Mouse (Mus musculus): ENCODE results near the gene Gm3646. TPM values are rescaled to one million over a fixed set of nuclear protein-coding genes. Genes with fewer than 3 reads are reported as not detected.

Gene Gm3646
- polyA plus RNA-seq, 1 experiment from 2014 or later, result not detected

GRCm38 (mm10) chr1:39772401-39773095 lies 32.6 kb downstream of the Gm3646 start:
- Histone ChIP-seq H3K27ac (ENCODE audit: low read depth, low read length) (no peak overlapping the region), H3K9me3 (ENCODE audit: control insufficient read depth, low read length) (no peaks in the 10 kb centered on the region), H3K36me3 (ENCODE audit: control insufficient read depth, insufficient read depth, low read length) (no peaks in the 10 kb centered on the region), H3K9ac (ENCODE audit: low read depth, low read length) (no peak overlapping the region), H3K4me3 (ENCODE audit: low read depth, low read length) (no peak overlapping the region), H3K4me2 (replicated peaks; ENCODE audit: low read depth, low read length) (no peak overlapping the region), H3K27me3 (ENCODE audit: control insufficient read depth, insufficient read depth, low read length) (no peaks in the 10 kb centered on the region; the same call in 1 of the 2 replicates), H3K4me1 (replicated peaks; ENCODE audit: control insufficient read depth, insufficient read depth, low read length) (no peaks in the 10 kb centered on the region)
- ATAC-seq (ENCODE audit: low FRiP score), result peak; percentile 57
- peak; percentile 35 for DNase-seq (ENCODE audit: low spot score)
- 13% methylated on average over 3 of the region's 3 CpGs for whole genome bisulfite sequencing

GRCm38 (mm10) chr1:39770436-39770835 lies 34.7 kb downstream of the Gm3646 start:
- ATAC-seq (ENCODE audit: low FRiP score) (no peak), DNase-seq (ENCODE audit: low spot score) (no peak)
- H3K27ac ChIP-seq (ENCODE audit: low read depth, low read length), result no peak overlapping the region
- 80% methylated on average over 5 of the region's 5 CpGs for WGBS
- H3K9me3 ChIP-seq (ENCODE audit: control insufficient read depth, low read length), result no peaks in the 10 kb centered on the region
- H3K27me3 ChIP-seq (ENCODE audit: control insufficient read depth, insufficient read depth, low read length), result no peaks in the 10 kb centered on the region; the same call in 1 of the 2 replicates
- no peak overlapping the region for H3K4me2 ChIP-seq (replicated peaks; ENCODE audit: low read depth, low read length)
- no peaks in the 10 kb centered on the region for H3K36me3 ChIP-seq (ENCODE audit: control insufficient read depth, insufficient read depth, low read length)
- no peak overlapping the region for H3K9ac ChIP-seq (ENCODE audit: low read depth, low read length)
- no peak overlapping the region for H3K4me3 ChIP-seq (ENCODE audit: low read depth, low read length)
- no peaks in the 10 kb centered on the region for H3K4me1 ChIP-seq (replicated peaks; ENCODE audit: control insufficient read depth, insufficient read depth, low read length)

- H3K4me3 ChIP-seq (ENCODE audit: low read depth, low read length), result no peak overlapping the region
- H3K27ac ChIP-seq (ENCODE audit: low read depth, low read length), result no peak overlapping the region
- H3K4me1 ChIP-seq (replicated peaks; ENCODE audit: control insufficient read depth, insufficient read depth, low read length), result no peaks in the 10 kb centered on the region
- no peaks in the 10 kb centered on the region for H3K36me3 ChIP-seq (ENCODE audit: control insufficient read depth, insufficient read depth, low read length)
- H3K9me3 ChIP-seq (ENCODE audit: control insufficient read depth, low read length), result no peaks in the 10 kb centered on the region
- no peak overlapping the region for H3K9ac ChIP-seq (ENCODE audit: low read depth, low read length)
- no peaks in the 10 kb centered on the region; the same call in 1 of the 2 replicates for H3K27me3 ChIP-seq (ENCODE audit: control insufficient read depth, insufficient read depth, low read length)
- ATAC-seq (ENCODE audit: low FRiP score), result no peak
- DNase-seq (ENCODE audit: low spot score), result no peak
- no peak overlapping the region for H3K4me2 ChIP-seq (replicated peaks; ENCODE audit: low read depth, low read length)
- WGBS, result 84% methylated on average over 3 of the region's 3 CpGs
Observed at GRCm38 (mm10) chr1:39768017-39768416, 37.1 kb downstream of the Gm3646 start.

- WGBS, result 87% methylated on average over 7 of the region's 7 CpGs
- Histone ChIP-seq H3K36me3 (ENCODE audit: control insufficient read depth, insufficient read depth, low read length) (no peaks in the 10 kb centered on the region), H3K27me3 (ENCODE audit: control insufficient read depth, insufficient read depth, low read length) (no peaks in the 10 kb centered on the region), H3K9me3 (ENCODE audit: control insufficient read depth, low read length) (no peaks in the 10 kb centered on the region), H3K4me1 (replicated peaks; ENCODE audit: control insufficient read depth, insufficient read depth, low read length) (peaks cover 4% of the 10 kb centered on the region; the same call in 1 of the 2 replicates), H3K4me3 (ENCODE audit: low read depth, low read length) (no peak overlapping the region), H3K9ac (ENCODE audit: low read depth, low read length) (no peak overlapping the region), H3K27ac (ENCODE audit: low read depth, low read length) (no peak overlapping the region), H3K4me2 (replicated peaks; ENCODE audit: low read depth, low read length) (no peak overlapping the region)
- no peak for ATAC-seq (ENCODE audit: low FRiP score)
- DNase-seq (ENCODE audit: low spot score), result no peak
Observed at GRCm38 (mm10) chr1:39765854-39766493, 39.2 kb downstream of the Gm3646 start.

- H3K4me3 ChIP-seq (ENCODE audit: low read depth, low read length), result no peak overlapping the region
- H3K36me3 ChIP-seq (ENCODE audit: control insufficient read depth, insufficient read depth, low read length), result no peaks in the 10 kb centered on the region
- H3K9ac ChIP-seq (ENCODE audit: low read depth, low read length), result no peak overlapping the region
- 7% methylated on average over 10 of the region's 10 CpGs for WGBS
- ATAC-seq (ENCODE audit: low FRiP score) (no peak), DNase-seq (ENCODE audit: low spot score) (peak; percentile 41)
- H3K9me3 ChIP-seq (ENCODE audit: control insufficient read depth, low read length), result no peaks in the 10 kb centered on the region
- no peak overlapping the region for H3K27ac ChIP-seq (ENCODE audit: low read depth, low read length)
- H3K4me1 ChIP-seq (replicated peaks; ENCODE audit: control insufficient read depth, insufficient read depth, low read length), result peaks cover 5% of the 10 kb centered on the region; the same call in 1 of the 2 replicates
- peak overlapping the region; percentile 27; the same call in 1 of the 2 replicates for H3K4me2 ChIP-seq (replicated peaks; ENCODE audit: low read depth, low read length)
- no peaks in the 10 kb centered on the region for H3K27me3 ChIP-seq (ENCODE audit: control insufficient read depth, insufficient read depth, low read length)
Observed at GRCm38 (mm10) chr1:39762025-39762370, 43.1 kb downstream of the Gm3646 start.

- Histone ChIP-seq H3K36me3 (ENCODE audit: control insufficient read depth, insufficient read depth, low read length) (no peaks in the 10 kb centered on the region), H3K4me2 (replicated peaks; ENCODE audit: low read depth, low read length) (peak overlapping the region; percentile 27; the same call in 1 of the 2 replicates), H3K9me3 (ENCODE audit: control insufficient read depth, low read length) (no peaks in the 10 kb centered on the region), H3K9ac (ENCODE audit: low read depth, low read length) (peak overlapping the region; percentile 28; the same call in 1 of the 2 replicates), H3K4me3 (ENCODE audit: low read depth, low read length) (no peak overlapping the region), H3K27ac (ENCODE audit: low read depth, low read length) (no peak overlapping the region), H3K27me3 (ENCODE audit: control insufficient read depth, insufficient read depth, low read length) (no peaks in the 10 kb centered on the region), H3K4me1 (replicated peaks; ENCODE audit: control insufficient read depth, insufficient read depth, low read length) (peaks cover 5% of the 10 kb centered on the region; the same call in 1 of the 2 replicates)
- ATAC-seq (ENCODE audit: low FRiP score) (peak; percentile 25; the same call in 1 of the 2 replicates), DNase-seq (ENCODE audit: low spot score) (peak; percentile 67)
- WGBS, result 4% methylated on average over 22 of the region's 22 CpGs
Observed at GRCm38 (mm10) chr1:39761211-39762024, 43.7 kb downstream of the Gm3646 start.

GRCm38 (mm10) chr1:39760181-39760715 lies 44.9 kb downstream of the Gm3646 start:
- Histone ChIP-seq H3K9me3 (ENCODE audit: control insufficient read depth, low read length) (no peaks in the 10 kb centered on the region), H3K9ac (ENCODE audit: low read depth, low read length) (no peak overlapping the region), H3K27me3 (ENCODE audit: control insufficient read depth, insufficient read depth, low read length) (no peaks in the 10 kb centered on the region), H3K27ac (ENCODE audit: low read depth, low read length) (no peak overlapping the region), H3K4me2 (replicated peaks; ENCODE audit: low read depth, low read length) (no peak overlapping the region), H3K36me3 (ENCODE audit: control insufficient read depth, insufficient read depth, low read length) (no peaks in the 10 kb centered on the region), H3K4me1 (replicated peaks; ENCODE audit: control insufficient read depth, insufficient read depth, low read length) (peaks cover 5% of the 10 kb centered on the region; the same call in 1 of the 2 replicates), H3K4me3 (ENCODE audit: low read depth, low read length) (no peak overlapping the region)
- no peak for ATAC-seq (ENCODE audit: low FRiP score)
- 75% methylated on average over 6 of the region's 6 CpGs for WGBS
- DNase-seq (ENCODE audit: low spot score), result no peak

Measured in hindbrain, embryonic 11.5 days (tissue).